Mouse (Mus musculus) megakaryocyte-erythroid progenitor cell, adult 5-6 weeks (primary cell): ENCODE data around the gene Fmo5. TPM values are rescaled to one million over a fixed set of nuclear protein-coding genes. Genes with fewer than 3 reads are reported as not detected.

ENCODE experiments used
- ATAC-seq: replicated peaks from 2 replicates; pipeline ENCODE4 v1.8.0; 2016; ENCODE audit warnings: mild to moderate bottlenecking, inconsistent platforms; ENCODE audit not compliant: severe bottlenecking, poor library complexity, low FRiP score, low TSS enrichment
- total RNA-seq, 2 experiments: library from RNA; stranded (forward) in 1 of 2; stranded (reverse) in 1 of 2; fragments of 200-1000, 215-1000 nt in 1 of 2; fragments of >200 nt in 1 of 2; fragmentation: Nextera tagmentation in 1 of 2; gene quantifications; 2 replicates each; pipeline ENCODE4 v1.2.3; 2014 to 2017

Gene Fmo5
- total RNA-seq, 2 experiments from 2014 or later: 1.5 to 3.3 TPM

GRCm38 (mm10) chr3:97674644-97675110 lies 46.1 kb downstream of the Fmo5 start, which contains the start of gene Gm17651:
Gene Gm17651, minus strand, starts transcription at chr3:97674694.
- ATAC-seq: no peak

GRCm38 (mm10) chr3:97676126-97676525 lies 47.5 kb downstream of the Fmo5 start:
- no peak for ATAC-seq

- ATAC-seq: no peak
These were observed 49.8 kb downstream of the Fmo5 start for GRCm38 (mm10) chr3:97678416-97678815.

- peak; percentile 79 for ATAC-seq
These were observed 52.2 kb downstream of the Fmo5 start for GRCm38 (mm10) chr3:97680631-97681320.

DNA sequence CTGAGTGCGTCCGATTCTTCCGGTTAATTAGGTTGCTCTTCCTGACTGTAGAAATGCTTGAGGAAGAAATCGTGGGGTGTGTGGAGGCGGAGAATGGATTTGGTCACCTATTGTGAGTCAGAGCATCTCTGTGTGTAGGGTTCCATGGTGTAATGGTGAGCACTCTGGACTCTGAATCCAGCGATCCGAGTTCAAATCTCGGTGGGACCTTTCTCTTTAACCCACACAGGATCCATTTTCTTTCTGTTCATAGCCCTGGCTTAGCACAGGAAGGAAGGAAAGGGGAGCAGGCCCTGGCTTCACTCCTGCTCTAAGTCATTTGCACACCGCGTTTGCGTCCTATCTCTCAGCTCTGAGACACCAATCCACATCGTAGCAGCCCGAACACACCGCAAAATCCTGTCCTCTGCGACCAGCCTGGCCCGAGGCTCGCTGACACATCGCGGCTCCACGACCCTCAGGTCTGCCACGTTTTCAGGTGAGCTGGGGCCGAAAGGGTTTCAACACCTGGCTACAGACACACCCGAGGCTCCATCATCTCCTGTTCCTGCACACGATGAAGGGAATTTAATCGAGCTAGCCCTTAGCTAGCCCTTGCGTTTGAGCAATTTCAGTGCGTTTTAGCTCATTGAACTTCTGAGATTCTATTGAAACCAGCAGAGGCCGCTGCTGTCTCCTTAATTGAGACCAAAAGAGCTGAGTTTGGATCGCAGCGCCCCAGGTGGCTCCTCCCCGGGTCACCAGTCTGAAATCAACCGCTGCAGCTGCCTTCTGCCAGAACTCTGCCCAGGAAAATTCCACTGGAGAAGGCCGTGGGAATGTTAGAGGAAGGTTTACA lies 52.9 kb downstream of the Fmo5 start:
- peak; percentile 86 for ATAC-seq

GRCm38 (mm10) chr3:97682159-97682502 lies 53.5 kb downstream of the Fmo5 start:
- ATAC-seq: 0 out of 2 replicates have a peak, but pooled peaks have one; percentile 16

- no peak for ATAC-seq
These were observed 54.0 kb downstream of the Fmo5 start for GRCm38 (mm10) chr3:97682576-97682975.

DNA sequence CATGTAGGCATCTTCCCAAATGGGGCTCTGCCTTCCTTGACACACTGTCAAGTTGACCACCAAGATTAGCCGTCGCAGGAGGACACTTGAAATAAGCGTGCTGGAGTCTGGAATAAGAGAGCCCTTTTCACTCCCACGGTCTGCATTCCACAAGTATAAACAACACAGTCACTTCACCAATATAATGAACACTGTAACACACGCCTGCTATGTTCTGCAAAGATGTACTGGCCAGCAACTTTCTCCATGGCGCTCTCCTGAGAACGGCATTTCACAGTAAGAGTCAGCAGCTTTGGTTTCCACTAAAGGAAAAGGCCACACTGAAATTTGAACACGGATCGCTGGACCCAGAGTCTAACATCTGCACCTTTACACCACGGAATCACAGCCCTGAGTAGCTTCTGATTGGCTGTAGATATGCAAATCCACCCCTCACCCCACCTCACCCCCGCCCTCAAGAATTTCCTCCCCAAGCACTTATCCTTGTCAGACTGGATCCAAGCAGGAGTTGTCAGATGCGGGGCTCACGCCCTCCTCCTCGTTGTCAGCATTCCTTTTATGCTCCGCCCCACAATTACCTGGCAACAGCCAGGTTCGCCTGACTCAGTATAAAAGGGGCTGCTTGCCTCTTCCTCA lies 55.1 kb downstream of the Fmo5 start:
- no peak for ATAC-seq

GRCm38 (mm10) chr3:97686372-97687117 lies 57.9 kb downstream of the Fmo5 start:
- ATAC-seq: no peak

GRCm38 (mm10) chr3:97689289-97689688 lies 60.7 kb downstream of the Fmo5 start:
- ATAC-seq: no peak

DNA sequence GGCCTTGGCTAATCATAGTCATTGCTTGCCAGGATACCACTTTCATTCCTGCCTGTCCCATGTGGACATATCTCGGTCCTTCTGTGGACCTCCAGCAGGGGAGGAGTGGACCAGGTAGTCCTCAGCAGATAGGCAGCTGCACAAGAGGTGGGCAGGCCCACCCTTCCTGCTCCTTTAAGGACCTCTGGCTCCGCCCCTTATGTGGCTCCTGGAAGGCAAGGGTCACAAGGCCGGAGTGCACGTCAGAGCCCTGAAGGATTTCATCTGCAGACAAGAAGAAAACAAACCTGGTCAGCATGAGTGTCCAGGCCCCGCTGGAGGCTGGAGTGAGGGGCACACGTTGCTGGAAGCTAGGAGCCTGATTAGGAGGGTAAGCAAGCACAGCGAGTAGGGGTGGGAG lies 62.0 kb downstream of the Fmo5 start:
- no peak for ATAC-seq

DNA sequence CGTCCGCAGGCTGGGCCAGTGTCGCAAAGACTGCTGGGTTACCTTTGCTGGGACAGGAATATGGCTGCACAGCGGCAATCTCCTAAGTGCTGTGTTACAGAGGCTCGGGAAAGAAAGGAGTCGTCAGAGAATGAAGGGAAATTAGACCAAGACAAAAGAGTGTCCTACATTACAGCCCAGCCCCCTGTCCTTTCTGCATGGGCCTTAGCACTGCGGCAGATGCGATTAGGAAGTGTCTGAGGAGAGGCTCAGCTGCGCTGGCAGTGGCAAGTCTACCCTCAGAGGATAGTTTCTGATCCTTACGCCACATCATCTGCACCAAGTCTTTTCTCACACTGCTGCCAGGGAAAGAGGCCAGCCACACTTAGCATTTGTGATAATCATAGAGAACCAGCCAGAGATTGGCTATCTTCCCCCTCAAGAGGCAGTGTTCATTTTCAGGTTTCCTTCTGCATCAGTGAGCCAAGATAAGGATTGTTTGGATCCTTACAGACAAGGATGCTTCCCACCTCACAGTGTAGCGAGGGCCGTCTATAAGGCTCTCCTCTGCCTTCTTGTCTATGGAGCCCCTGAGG lies 62.9 kb downstream of the Fmo5 start:
- no peak for ATAC-seq

GRCm38 (mm10) chr3:97693806-97694205 lies 65.2 kb downstream of the Fmo5 start:
- ATAC-seq: no peak

GRCm38 (mm10) chr3:97696866-97697265 lies 68.3 kb downstream of the Fmo5 start:
- no peak for ATAC-seq

- ATAC-seq: no peak
These were observed 68.7 kb downstream of the Fmo5 start for GRCm38 (mm10) chr3:97697291-97697690.

GRCm38 (mm10) chr3:97699061-97699460 lies 70.5 kb downstream of the Fmo5 start:
- no peak for ATAC-seq

DNA sequence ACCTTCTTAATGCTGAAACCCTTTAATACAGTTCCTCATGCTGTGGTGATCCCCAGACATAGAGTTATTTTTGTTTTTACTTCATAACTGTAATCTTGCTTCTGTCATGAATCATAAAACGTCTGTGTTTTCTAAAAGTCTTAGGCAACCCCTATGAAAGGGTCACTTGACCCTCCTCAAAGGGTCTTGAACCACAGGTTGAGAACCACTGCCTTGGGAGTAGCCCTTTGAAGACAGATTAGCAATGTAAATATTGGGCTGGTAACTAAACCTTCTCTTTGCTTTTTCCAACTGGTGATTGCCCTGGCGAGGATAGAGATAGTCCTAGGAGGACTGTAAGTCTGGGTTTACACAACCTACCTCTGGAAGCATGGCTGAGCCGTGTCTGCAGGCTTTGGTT lies 72.6 kb downstream of the Fmo5 start:
- no peak for ATAC-seq

DNA sequence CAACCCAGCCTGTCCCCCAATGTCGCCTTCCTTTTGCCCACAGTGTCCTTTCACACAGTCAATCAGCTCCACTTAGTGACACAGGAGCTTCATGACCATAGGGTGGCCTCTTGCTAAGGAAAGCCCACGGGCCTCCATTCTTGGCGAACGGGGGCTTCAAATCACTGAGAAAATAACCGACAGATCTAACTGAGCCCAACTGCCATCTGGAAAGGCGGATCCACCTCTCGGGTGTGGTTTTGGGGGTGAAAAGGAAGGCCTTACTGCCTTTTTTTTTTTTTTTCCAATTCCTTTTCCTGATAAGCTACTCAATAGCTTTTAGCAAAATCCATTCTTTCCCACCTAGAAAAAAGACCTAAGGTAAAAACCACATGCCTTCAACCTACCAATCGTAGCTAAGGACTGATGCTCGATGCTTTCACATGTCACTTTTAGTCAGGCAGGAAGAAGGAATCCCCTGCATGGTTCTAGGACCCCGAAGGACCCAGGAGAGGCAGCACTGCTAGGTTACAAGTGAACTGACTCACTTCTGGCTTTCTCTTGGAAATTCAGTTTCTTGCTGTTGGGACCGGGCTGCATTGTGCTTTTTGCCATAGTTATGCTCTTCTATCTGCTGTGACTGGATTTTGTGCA lies 74.0 kb downstream of the Fmo5 start:
- no peak for ATAC-seq
